Mouse (Mus musculus) cortical plate, adult 2 months (tissue): ENCODE measurements around the gene Gdpd4. TPM values are rescaled to one million over a fixed set of nuclear protein-coding genes. Genes with fewer than 3 reads are reported as not detected.

Source experiments
- H3K27ac ChIP-seq: fragments of 200-500 bp; 2 replicates; pipeline ENCODE4 v1.5.1; 2012; ENCODE audit warnings: low read length, control low read depth, inconsistent platforms; ENCODE audit not compliant: insufficient read depth
- H3K4me1 ChIP-seq: fragments of 200-500 bp; 2 replicates; pipeline ENCODE4 v1.6.1; 2011; ENCODE audit warnings: low read length; ENCODE audit not compliant: control insufficient read depth, insufficient read depth
- H3K4me3 ChIP-seq: fragments of 200-500 bp; 2 replicates; pipeline ENCODE4 v1.5.1; 2011; ENCODE audit warnings: mild to moderate bottlenecking, low read length, control low read depth; ENCODE audit not compliant: insufficient read depth
- CTCF ChIP-seq: fragments of 200-500 bp; IDR thresholded peaks from 2 replicates; pipeline ENCODE4 v1.5.1; 2011; ENCODE audit warnings: mild to moderate bottlenecking, control low read depth, low read length; ENCODE audit not compliant: insufficient read depth; ENCODE audit errors: extremely low read depth
- POLR2A ChIP-seq: fragments of 200-500 bp; IDR thresholded peaks from 2 replicates; pipeline ENCODE4 v1.6.1; 2011; ENCODE audit warnings: mild to moderate bottlenecking, low read length, control low read depth; ENCODE audit not compliant: insufficient read depth; ENCODE audit errors: extremely low read depth
- polyA plus RNA-seq: library from polyadenylated mRNA; depleted of rRNA; stranded (reverse); fragments of >200 nt; gene quantifications from 2 replicates; pipeline ENCODE4 v1.2.3, GENCODE M21; 2012; rRNA removed

Gdpd4 gene
- polyA plus RNA-seq, 1 experiment: 0.04 TPM

- Histone ChIP-seq H3K27ac (no peak overlapping the region), H3K4me1 (no peaks in the 10 kb centered on the region), H3K4me3 (no peak overlapping the region)
- TF ChIP-seq POLR2A (no peak), CTCF (no peak)
Observed at GRCm38 (mm10) chr7:98082376-98082775, 162.6 kb downstream of the Gdpd4 start.

- H3K4me3 ChIP-seq: no peak overlapping the region
- TF ChIP-seq POLR2A: no peak
- no peak for TF ChIP-seq CTCF
- no peaks in the 10 kb centered on the region for H3K4me1 ChIP-seq
Observed at GRCm38 (mm10) chr7:98084541-98085293, 165.0 kb downstream of the Gdpd4 start.

GRCm38 (mm10) chr7:98085314-98085713, 165.6 kb downstream of the Gdpd4 start:
- Histone ChIP-seq H3K4me3 (no peak overlapping the region), H3K4me1 (no peaks in the 10 kb centered on the region), H3K27ac (no peak overlapping the region)
- no peak for TF ChIP-seq POLR2A
- TF ChIP-seq CTCF: no peak

More at GRCm38 (mm10) chr7:98084541-98085293, 165.0 kb downstream of the Gdpd4 start:
- H3K27ac ChIP-seq: no peak overlapping the region

- TF ChIP-seq CTCF (peak; percentile 49), POLR2A (no peak)
- no peak overlapping the region for H3K4me3 ChIP-seq
- no peaks in the 10 kb centered on the region for H3K4me1 ChIP-seq
- no peak overlapping the region for H3K27ac ChIP-seq
Observed at GRCm38 (mm10) chr7:98086346-98086745, 166.6 kb downstream of the Gdpd4 start.

- Histone ChIP-seq H3K4me1 (no peaks in the 10 kb centered on the region), H3K27ac (no peak overlapping the region), H3K4me3 (no peak overlapping the region)
- no peak for TF ChIP-seq CTCF
- TF ChIP-seq POLR2A: no peak
Observed at GRCm38 (mm10) chr7:98095852-98096251, 176.1 kb downstream of the Gdpd4 start.

GRCm38 (mm10) chr7:98097557-98097956, 177.8 kb downstream of the Gdpd4 start:
- Histone ChIP-seq H3K4me1 (no peaks in the 10 kb centered on the region), H3K4me3 (no peak overlapping the region), H3K27ac (no peak overlapping the region)
- TF ChIP-seq POLR2A (no peak), CTCF (no peak)

Other genes starting within 250 kb of the Gdpd4 start
- gene Clns1a, start 223.3 kb upstream of the Gdpd4 start, polyA plus RNA-seq: 86.9 and 90.4 TPM in 2 replicates
- 25.9 and 29.0 TPM in 2 replicates for gene Aqp11, start 181.7 kb upstream of the Gdpd4 start, polyA plus RNA-seq
- gene Pak1, start 131.4 kb upstream of the Gdpd4 start, polyA plus RNA-seq: 391 and 412 TPM in 2 replicates
- 20.3 and 23.1 TPM in 2 replicates for gene Myo7a, start 199.6 kb downstream of the Gdpd4 start, polyA plus RNA-seq
- gene Omp, start 225.5 kb downstream of the Gdpd4 start, polyA plus RNA-seq: 0.33 and 0.34 TPM in 2 replicates